Mouse (Mus musculus) naive thymus-derived CD4-positive, alpha-beta T cell, adult 2 months (primary cell): ENCODE results near the gene Map2k7.
"Not testable (repeated sequence)": the region's sequence is repeated elsewhere in the genome, so short reads cannot be mapped to it uniquely, and the experiment has no call there.

Experiments
- DNase-seq: peaks from one replicate; pipeline ENCODE4 v3.0.0-alpha.2; 2011; ENCODE audit warnings: low read depth

Gene Map2k7

DNA sequence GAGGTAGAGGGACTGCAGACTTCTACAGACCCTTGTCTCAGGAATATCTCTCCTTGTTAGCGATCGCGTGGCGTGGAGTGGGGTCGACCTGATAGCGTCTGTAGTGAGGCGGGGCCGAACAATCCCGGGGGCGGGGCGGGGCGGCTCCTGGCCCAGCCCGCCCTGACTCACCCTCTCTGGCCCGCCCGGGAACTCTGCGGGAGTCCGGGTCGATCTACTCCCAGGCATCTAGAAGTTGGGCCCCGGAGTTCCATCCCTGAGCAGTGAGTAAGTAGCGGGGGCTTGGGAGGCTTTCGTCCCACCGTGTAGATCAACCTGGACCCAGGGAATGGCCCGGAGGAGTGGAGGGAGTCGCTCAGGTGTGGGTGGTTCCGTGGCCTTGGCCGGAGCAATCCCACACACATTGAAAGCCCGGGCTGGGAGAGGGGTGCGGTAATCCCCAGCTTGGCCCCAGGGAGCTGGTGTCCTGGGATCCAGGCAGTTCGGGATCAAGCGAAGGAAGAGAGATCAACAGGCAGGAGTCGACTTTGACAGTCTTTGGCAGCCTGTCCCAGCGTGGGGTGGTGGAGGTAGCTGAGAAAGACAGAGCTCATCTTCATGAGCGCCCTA, 11.7 kb upstream of the Map2k7 start, which contains the start of gene Lrrc8e:
Gene Lrrc8e, plus strand, starts transcription at position 89 of the 609 bp plus-strand sequence.
- DNase-seq, result no peak

DNA sequence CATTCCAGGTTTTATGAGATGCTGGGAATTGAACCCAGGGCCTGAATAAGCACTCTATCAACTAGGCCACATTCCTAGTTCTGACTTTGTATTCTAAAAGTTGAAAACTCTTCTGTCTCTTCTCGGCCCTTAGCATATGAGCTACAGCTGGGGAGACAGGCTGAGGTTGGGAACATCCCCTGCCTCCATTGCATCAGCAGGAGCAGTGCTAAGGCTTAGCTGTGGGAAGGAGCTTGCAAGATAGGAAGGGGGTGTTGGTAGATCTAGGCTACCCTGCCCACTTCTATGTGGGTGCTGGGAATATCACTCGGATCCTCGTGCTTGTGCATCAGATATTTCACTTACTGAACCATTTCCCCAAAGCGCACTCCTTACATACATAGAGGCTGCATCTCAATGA, 10.6 kb upstream of the Map2k7 start:
- DNase-seq, result no peak

- DNase-seq, result no peak
These were observed 8.8 kb upstream of the Map2k7 start for GRCm38 (mm10) chr8:4229784-4230183.

DNA sequence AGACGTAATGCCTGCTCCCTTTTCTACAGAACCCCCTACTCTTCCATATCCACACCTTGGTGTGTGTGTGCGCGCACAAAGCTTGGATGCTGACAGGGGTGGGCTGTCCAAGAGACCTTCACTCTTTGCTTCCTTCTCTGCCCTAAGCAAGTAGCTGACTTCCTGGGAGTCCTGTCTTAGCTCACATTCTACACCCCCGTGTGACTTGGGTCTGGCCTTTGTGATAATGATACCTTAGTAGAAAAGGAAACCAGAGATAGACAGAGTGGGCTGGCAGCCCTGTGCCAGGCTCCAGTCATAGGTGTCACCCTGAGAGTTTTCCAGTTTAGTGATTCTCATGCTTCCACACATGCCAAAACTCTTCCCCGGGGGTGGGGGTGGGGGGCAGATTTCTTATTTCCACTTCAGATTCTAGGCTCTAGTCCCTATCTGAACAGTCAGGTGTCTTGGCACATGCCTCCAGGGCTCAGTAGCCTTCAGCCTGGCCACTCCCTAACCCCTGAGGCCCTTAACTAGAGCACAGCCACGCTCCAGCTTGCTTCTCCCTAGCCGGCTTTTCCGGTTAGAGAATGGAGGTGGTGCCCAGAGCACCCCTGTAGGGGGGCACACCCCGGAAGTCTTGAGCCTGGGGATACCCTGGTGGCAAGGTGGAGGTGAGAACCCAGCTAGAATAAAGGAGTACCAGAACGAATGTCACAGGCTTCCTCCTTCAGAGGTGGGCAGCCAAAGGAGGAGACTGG, 7.8 kb upstream of the Map2k7 start:
- no peak for DNase-seq

- no peak for DNase-seq
These were observed 616 bp upstream of the Map2k7 start for GRCm38 (mm10) chr8:4237814-4238433.

DNA sequence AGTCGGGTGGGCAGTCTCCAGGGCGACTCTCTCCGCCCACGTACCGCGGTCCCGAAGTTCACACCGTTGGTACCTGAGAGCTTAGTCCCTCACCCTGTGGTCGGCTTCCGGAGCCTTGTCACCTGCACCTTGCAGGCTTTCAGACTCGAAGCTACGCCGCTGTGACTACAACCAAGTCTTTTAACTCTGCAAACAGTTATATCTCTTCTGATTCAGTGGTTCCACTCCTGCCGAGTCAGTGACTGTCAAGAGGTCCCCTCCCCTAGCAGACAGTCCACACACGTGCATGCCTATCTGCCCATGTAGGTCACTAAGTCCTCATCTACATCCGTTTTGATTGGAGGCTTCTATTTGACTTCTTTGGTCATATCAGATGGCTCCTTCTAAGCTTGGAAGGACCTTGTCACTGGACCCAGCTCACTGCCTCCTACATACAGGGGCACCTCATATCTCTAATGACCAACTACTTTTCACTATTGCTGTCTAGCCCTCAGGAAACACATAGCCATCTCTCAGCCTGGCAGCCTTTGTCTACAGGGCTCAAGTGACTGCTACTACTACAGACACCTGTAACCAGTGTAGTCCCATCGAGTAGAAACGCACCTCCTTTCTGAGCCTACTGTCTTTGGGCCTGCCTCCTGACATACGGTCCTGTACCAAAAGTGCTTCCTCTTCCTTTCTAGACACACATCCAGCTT, 802 bp downstream of the Map2k7 start:
- DNase-seq, result no peak

DNA sequence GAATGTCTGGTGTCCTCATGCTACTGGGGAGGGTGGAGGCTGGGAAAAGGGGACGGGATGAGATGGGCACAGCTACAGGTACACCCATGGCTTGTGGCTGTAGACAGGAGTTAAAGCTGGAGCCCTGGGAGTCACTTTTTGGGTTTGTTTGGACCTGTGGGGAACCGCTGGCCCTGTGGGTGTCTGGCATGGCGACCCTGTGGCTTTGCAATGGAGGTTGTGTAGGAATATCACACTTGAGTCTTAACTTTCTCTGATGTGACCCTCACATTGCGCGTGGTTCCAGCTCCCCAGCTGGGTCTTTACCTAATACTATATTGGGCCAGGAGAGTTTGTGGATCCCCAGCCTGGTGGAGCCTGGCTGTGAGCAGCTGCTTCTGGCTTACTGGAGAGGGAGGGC, 6.5 kb downstream of the Map2k7 start:
- DNase-seq, result no peak

DNA sequence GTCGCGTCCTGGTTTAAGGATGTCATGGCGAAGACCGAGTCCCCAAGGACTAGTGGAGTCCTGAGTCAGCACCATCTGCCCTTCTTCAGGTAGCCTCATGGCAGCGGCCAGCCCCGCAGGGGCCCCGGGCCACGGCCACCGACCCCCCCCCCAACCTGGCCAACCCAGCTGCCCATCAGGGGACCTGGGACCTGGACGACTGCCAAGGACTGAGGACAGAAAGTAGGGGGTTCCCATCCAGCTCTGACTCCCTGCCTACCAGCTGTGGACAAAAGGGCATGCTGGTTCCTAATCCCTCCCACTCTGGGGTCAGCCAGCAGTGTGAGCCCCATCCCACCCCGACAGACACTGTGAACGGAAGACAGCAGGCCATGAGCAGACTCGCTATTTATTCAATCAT, 7.2 kb downstream of the Map2k7 start:
- DNase-seq, result no peak

- no peak for DNase-seq
These were observed 8.7 kb downstream of the Map2k7 start for GRCm38 (mm10) chr8:4247241-4247640.

- DNase-seq, result no peak
These were observed 9.5 kb downstream of the Map2k7 start, which contains the start of gene Tgfbr3l for GRCm38 (mm10) chr8:4247951-4248540. Gene Tgfbr3l, plus strand, starts transcription at chr8:4248214.

DNA sequence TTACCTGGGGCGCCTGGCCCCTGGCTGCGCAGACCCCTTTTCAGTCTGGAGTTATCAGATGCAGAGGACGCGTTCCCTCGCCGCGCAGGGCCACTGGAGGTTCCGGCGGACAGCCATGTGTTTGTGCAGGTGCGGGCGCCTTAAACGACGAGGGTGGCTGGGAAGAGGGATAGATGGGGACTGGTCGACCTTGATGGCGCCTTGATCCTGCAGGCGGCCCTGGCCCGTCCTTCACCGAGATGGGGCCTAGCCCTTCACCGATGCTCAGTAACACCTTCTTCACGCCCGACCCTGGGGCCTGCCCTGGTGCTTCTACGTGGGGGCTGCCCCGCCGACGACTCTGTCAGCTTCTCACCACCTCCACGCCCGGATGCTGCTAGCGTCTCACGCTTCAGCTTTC, 10.7 kb downstream of the Map2k7 start:
- no peak for DNase-seq

DNA sequence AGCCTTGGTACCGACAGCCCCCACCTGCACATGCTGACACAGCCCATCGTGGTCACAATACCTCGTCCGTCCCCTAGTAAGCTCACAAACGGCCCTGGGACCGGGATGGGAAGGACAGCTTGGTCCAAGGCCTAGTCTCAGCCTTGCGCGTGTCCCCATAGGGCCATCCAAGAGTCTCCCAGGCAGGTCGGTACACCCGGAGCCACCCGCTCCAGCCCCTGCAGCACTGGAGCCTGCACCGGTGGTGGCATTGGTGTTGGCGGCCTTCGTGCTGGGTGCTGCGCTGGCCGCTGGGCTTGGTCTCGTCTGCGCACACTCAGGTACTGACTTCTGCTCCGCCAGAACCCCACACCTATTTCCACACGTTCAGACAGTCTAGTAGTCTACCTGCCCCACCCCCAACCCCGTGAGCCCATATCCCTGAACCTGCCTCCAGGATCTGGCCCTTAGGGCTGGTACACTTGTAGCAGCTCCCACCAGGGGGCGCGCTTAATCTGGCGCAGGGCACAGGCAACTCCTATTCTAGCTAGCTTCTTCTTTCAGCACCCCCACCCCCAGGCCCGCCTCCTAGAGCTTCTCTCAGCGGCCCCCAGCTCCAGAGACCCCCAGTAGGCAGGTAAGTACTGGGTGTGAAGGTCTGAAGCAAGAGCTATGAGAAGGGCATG, 11.9 kb downstream of the Map2k7 start:
- peak; percentile 91 for DNase-seq

DNA sequence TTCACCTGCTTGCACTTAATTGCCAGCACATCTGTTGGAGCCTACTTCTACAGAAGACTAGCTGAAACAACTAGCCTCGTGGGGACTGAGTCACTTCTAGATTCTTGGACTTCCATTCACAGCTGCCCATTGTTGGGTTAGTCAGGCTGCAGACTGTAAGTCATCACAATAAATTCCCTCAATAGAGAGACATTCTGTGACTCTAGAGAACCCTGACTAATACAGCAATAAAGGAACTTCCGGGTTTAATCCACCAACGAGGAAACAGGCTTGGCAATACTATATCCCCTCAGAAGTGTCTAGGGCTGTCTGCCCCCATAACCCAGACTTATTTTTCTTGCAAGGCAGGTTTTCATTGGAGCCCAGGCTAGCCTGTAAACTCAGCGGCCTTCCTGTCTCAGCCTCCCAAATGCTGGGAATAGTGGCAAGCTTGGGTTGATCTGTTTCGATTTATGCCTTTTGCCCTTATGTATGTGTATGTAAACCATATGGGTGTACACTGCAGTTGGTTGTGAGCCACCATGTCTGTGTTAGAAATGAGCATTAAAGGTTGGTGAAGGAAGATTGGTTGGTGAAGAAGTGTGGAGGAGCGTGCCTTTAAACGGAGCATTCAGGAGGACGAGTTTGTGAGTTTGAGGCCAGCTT, 13.7 kb downstream of the Map2k7 start:
- DNase-seq, result no peak

DNA sequence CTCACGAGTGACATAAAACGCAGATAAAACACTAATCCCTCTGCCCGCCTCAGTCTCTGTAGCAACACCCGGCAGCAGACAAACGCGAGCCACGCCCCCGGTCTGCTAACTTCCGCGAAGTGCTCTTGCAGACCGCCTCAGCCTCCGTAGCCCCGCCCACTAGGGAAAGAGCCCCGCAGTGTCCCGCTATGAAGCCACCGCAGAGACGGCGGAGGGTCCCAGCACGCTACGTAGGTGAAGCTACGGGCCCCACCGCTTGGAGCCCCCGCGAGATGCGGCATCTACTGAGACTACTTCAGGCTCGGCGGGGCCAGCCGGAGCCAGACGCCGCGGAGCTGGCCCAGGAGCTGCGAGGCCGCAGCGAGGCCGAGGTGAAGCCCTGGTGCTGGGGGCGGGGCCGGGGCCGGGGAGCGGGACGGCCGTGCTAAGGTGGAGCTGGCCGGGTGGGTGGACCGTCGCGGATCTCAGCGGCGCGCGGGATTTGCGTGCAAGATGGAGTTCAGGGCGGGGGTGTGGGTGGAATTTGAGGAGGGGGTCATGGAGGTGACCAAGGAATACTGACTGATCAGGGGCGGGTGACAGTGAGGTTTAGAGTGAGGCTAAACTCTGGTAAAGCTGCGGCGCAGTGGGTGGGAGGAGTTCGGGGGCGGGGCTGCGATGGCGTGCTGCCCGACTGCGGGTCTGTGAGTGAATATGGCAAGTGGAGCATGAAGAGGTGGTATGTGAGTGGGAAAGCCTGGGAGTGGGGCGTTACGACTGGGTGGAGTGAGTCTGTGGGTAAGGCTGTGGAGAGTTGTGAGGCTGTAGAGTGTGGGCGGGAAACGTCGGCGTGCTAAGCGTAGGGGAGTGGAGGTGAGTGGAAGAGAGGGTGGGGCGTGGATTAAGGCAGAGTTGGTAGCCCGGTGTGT, 14.6 kb downstream of the Map2k7 start, which contains the start of gene Snapc2:
Gene Snapc2, plus strand, starts transcription at position 147 of the 908 bp plus-strand sequence.
- peak; percentile 97 for DNase-seq

- no peak for DNase-seq
These were observed 15.5 kb downstream of the Map2k7 start for GRCm38 (mm10) chr8:4254001-4254400.

DNA sequence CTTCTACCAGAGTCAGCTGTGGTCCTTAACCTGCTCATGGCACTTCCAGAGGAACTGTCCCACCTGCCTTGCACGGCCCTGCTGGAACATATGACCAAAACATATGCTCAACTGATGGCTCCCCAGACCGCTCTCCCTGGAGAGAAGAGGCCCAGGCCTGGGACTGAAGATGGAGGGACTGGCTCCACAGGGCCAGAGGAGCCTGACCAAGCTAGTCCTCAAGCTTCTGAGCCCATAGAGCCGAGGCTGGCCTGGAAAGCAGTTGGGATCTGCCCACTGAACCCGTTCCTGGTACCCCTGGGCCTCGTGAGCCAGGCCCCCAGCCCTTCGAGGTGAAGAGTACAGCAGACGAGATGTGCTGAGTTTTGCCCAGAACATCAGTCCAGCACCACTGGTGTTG, 16.9 kb downstream of the Map2k7 start:
- DNase-seq, result not testable (repeated sequence)

GRCm38 (mm10) chr8:4256911-4257310, 18.4 kb downstream of the Map2k7 start:
- DNase-seq, result no peak

- no peak for DNase-seq
These were observed 18.8 kb downstream of the Map2k7 start for GRCm38 (mm10) chr8:4257350-4257749.

GRCm38 (mm10) chr8:4258233-4258632, 19.7 kb downstream of the Map2k7 start:
- peak; percentile 81 for DNase-seq

DNA sequence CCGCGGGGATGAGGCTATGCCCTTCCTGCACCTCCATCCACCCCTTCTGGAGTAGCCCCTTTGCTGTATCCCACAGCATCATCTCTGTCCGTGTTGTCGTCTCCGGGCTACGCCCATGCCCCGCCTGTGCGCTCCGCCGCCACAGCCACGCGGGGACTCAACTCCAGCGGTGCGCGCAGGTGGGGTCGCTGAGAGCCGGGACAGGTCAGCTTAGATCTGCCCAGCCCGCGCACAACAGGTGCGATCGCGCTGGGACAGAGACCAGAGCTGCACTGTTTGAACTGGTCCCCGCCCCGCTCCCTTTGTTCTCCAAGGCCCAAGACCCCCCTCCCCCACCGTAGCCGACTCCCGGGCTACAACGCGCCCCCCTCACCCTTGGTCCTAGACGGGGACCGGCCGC, 20.1 kb downstream of the Map2k7 start:
- peak; percentile 59 for DNase-seq
